Comparison of ENCODE assay signal across 9 mouse cellular contexts in the genomic region with DNA sequence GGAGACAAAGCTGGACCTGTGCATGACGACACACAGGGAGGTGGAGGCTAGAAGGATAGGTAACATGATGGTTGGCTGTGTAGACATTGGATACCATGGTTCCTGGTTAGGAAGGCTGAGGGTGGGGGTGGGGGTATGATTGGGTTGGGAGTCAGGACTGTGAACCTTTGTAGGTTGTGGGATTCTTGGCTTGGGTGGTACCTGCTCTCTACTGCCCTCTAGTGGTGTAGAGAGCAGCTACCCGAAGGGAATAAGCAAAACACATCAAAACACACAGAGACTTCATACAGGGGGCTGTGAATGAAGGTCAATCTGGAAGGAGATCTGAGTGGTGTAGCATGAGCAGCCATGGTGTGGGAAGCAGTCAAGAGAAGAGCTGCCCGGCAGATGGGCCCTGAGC.
DNase-seq lines count a peak whose midpoint lies in the region; TF ChIP-seq lines count a peak whose summit lies in the region.
"Had no signal": no experiment of that assay in that cellular context is flagged by ENCODE, and none has a peak within 500 bp of the region (broad histone marks: within the 10 kb centered on the region; RNA-seq: fewer than 3 reads in every experiment).

No protein-coding gene starts in this region.

- H3K4me1 ChIP-seq in lung, adult 2 months (ENCODE audit: control insufficient read depth, insufficient read depth, low read length) = 0 out of 2 replicates have a peak, but pooled peaks cover 2% of the 10 kb centered on the region

- TF ChIP-seq POLR2A in lung, adult 2 months (IDR thresholded peaks at IDR 0.05; ENCODE audit: borderline replicate concordance, extremely low read depth, low read depth, low read length) = no peak

- peak; percentile 52 for TF ChIP-seq CTCF in lung, adult 2 months (IDR thresholded peaks at IDR 0.05; ENCODE audit: insufficient read depth, low read length)

- peak; percentile 47 for DNase-seq in adrenal gland, postnatal 14 days
- DNase-seq in adrenal gland, adult 8-10 months = no peak
- no peak for DNase-seq in lung, adult 2 months
- no peak for DNase-seq in lung, postnatal 14 days
- peak; percentile 45 for DNase-seq in embryo, embryonic 9.5 days (ENCODE audit: extremely low spot score)
- DNase-seq in retina, embryonic 14.5 days (ENCODE audit: low spot score) = peak; percentile 81
- DNase-seq in frontal cortex, postnatal 36 days (ENCODE audit: low spot score in 2 of 2) = no peak
- DNase-seq in ovary, adult 18-20 months (ENCODE audit: low spot score) = no peak

- no peak overlapping the region for H3K4me3 ChIP-seq in lung, adult 2 months (replicated peaks; ENCODE audit: extremely low read depth, low read depth, low read length)
- H3K4me3 ChIP-seq: myocyte had no signal

- 56% methylated on average over 3 of the region's 3 CpGs for whole genome bisulfite sequencing in lung, adult 2 months

Comparison
In these comparisons a context has a peak if more than half of its experiments do, and no peak if none do; other contexts are left out.
1. DNase-seq: peak in adrenal gland, postnatal 14 days (single experiment), embryo, embryonic 9.5 days (single experiment) and retina, embryonic 14.5 days (single experiment); none in adrenal gland, adult 8-10 months (single experiment), lung, adult 2 months (single experiment), lung, postnatal 14 days (single experiment), frontal cortex, postnatal 36 days (0 of 2) and ovary, adult 18-20 months (single experiment).